Mouse (Mus musculus): Measurements from ENCODE around the gene Lmo4. TPM values are rescaled to one million over a fixed set of nuclear protein-coding genes. Genes with fewer than 3 reads are reported as not detected.

Lmo4 gene
- total RNA-seq, 2 experiments from 2014 or later, result 53.7 to 95.9 TPM

DNA sequence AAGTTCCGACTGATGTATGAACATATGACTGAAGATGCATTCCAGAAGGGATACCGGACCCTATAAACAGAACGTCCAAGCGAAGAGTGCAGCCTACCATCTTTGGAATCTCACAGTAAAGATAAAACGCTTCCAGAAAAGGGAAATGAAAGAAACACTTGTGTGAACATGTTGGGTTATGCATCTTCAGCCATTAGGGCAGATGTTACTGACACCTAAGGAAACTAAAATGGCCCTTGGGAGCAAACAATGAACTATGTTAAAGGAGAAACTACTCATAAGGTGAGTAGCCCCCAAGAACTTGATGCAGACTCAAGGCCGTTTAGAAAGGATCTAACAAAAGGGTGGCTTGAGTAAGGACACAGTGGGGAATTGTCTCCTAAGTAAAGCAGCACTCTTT is 54.0 kb downstream of the Lmo4 start:
- DNase-seq, result no peak

DNA sequence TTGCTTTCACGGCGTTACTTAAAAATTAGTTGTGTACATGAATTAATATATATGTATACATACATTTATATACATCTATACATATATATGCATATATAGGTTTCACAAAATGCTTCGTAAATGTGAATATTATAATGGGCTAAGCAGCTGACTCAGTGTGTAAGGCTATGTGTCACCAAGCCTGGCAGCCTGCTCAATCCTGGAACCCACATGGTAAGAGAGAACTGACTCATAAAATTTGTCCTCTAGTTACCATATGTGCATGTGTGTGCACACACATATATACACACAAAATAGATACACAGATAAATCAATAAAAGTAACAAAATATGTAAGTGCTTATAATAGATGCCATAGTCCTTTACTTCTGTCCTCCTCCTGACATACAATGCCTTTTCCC is 56.8 kb downstream of the Lmo4 start:
- DNase-seq, result no peak

GRCm38 (mm10) chr3:144147244-144147643 is 57.8 kb downstream of the Lmo4 start:
- DNase-seq, result no peak

GRCm38 (mm10) chr3:144144066-144144465 is 61.0 kb downstream of the Lmo4 start:
- DNase-seq, result no peak

- DNase-seq, result no peak
Observed at GRCm38 (mm10) chr3:144142939-144143338, 62.1 kb downstream of the Lmo4 start.

DNA sequence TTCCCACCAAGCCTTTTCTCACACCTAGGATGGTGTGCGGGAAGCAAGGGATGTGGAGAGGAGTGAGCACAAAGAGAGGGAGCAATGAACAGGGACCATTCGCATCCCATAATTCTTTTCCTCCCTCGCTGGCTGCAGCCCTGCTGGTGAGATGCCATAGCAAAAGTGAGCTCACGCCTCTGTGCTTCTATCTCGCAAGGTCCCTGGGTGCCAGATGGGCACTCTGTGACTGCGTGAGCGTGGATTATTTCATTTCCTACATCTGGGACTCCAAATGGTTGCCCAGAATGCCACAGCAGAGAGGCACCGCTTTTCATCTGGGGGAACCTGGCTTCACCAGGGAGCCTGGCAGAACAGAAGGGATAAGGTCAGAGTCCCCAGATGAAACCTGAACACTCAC is 63.2 kb downstream of the Lmo4 start:
- no peak for DNase-seq

GRCm38 (mm10) chr3:144140816-144141215 is 64.2 kb downstream of the Lmo4 start:
- DNase-seq, result no peak

DNA sequence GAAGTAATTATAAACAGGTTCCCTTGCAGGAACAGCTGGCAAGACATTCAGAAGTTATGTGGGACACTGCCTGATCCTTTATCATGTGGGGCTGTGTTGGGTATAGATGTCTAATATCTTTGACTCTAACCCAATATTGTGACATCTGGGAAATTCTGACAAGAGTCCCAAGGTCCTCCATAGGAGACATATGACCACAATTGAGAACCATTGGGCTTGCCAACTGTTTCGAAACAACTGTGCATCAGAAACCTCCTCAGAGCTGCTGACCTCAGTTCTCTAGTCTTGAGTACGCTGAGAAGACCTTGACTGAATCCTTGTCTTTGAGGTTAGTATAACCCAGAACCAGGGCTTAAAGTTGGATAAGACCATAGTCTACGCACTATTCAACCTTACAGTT is 66.4 kb downstream of the Lmo4 start:
- no peak for DNase-seq
